15 mouse cellular contexts compared by ENCODE assay signal in genomic region chr4:62997606-62998005, GRCm38 (mm10). TPM values are rescaled to one million over a fixed set of nuclear protein-coding genes. Genes with fewer than 3 reads are reported as not detected.
A peak's percentile ranks its signal among the peaks of the same experiment; 100 is the strongest.
DNase-seq lines count a peak whose midpoint lies in the region; ATAC-seq lines count a peak whose summit lies in the region.
"Had no signal": no experiment of that assay in that cellular context is flagged by ENCODE, and none has a peak within 500 bp of the region (broad histone marks: within the 10 kb centered on the region; RNA-seq: fewer than 3 reads in every experiment).

No protein-coding gene starts in this region.

- H3K9ac ChIP-seq in heart, embryonic 13.5 days: no peak overlapping the region
- no peak overlapping the region for H3K9ac ChIP-seq in kidney, embryonic 16.5 days (replicated peaks; ENCODE audit: low read length)
- H3K9ac ChIP-seq in neural tube, embryonic 13.5 days: no peak overlapping the region
- no peak overlapping the region for H3K9ac ChIP-seq in neural tube, embryonic 15.5 days (replicated peaks)
- no peak overlapping the region for H3K9ac ChIP-seq in limb, embryonic 15.5 days
- H3K9ac ChIP-seq: hindbrain, embryonic 15.5 days had no signal

- H3K4me3 ChIP-seq in heart, embryonic 13.5 days: no peak overlapping the region
- H3K4me3 ChIP-seq in kidney, embryonic 16.5 days (ENCODE audit: low read length): no peak overlapping the region
- H3K4me3 ChIP-seq in neural tube, embryonic 13.5 days: no peak overlapping the region
- H3K4me3 ChIP-seq in neural tube, embryonic 15.5 days (replicated peaks): no peak overlapping the region
- no peak overlapping the region for H3K4me3 ChIP-seq in limb, embryonic 15.5 days
- H3K4me3 ChIP-seq: hindbrain, embryonic 15.5 days had no signal

- H3K9me3 ChIP-seq in heart, embryonic 13.5 days: peaks cover 4% of the 10 kb centered on the region; the same call in 1 of the 2 replicates
- H3K9me3 ChIP-seq in kidney, embryonic 16.5 days (ENCODE audit: low read length): peaks cover 6% of the 10 kb centered on the region; the same call in 1 of the 2 replicates
- no peaks in the 10 kb centered on the region for H3K9me3 ChIP-seq in neural tube, embryonic 13.5 days
- H3K9me3 ChIP-seq in neural tube, embryonic 15.5 days (replicated peaks): no peaks in the 10 kb centered on the region
- H3K9me3 ChIP-seq in limb, embryonic 15.5 days: no peaks in the 10 kb centered on the region
- H3K9me3 ChIP-seq: hindbrain, embryonic 15.5 days had no signal

- no peaks in the 10 kb centered on the region for H3K36me3 ChIP-seq in heart, embryonic 13.5 days
- H3K36me3 ChIP-seq in kidney, embryonic 16.5 days (ENCODE audit: insufficient read depth, low read length): peaks cover 11% of the 10 kb centered on the region; the same call in 1 of the 2 replicates
- peaks cover 6% of the 10 kb centered on the region; the same call in 1 of the 2 replicates for H3K36me3 ChIP-seq in neural tube, embryonic 13.5 days
- no peaks in the 10 kb centered on the region for H3K36me3 ChIP-seq in neural tube, embryonic 15.5 days
- 0 out of 2 replicates have a peak, but pooled peaks cover 4% of the 10 kb centered on the region for H3K36me3 ChIP-seq in limb, embryonic 15.5 days
- H3K36me3 ChIP-seq: hindbrain, embryonic 15.5 days had no signal

- intact Hi-C loops in heart, postnatal 10 days (cut with DNase I): no loop called here

- H3K27ac ChIP-seq in heart, embryonic 13.5 days (replicated peaks): peak overlapping the region; percentile 97
- H3K27ac ChIP-seq in kidney, embryonic 16.5 days (ENCODE audit: low read length): peak overlapping the region; percentile 84
- H3K27ac ChIP-seq in neural tube, embryonic 13.5 days (replicated peaks): peak overlapping the region; percentile 55; the same call in 1 of the 2 replicates
- no peak overlapping the region for H3K27ac ChIP-seq in neural tube, embryonic 15.5 days (replicated peaks)
- peak overlapping the region; percentile 81; the same call in 1 of the 2 replicates for H3K27ac ChIP-seq in limb, embryonic 15.5 days

- DNase-seq in heart, postnatal 10 days: no peak
- no peak for DNase-seq in kidney, postnatal 4 days
- no peak for DNase-seq in cerebellum, postnatal 4 days (ENCODE audit: low spot score in 2 of 2)
- DNase-seq: adrenal gland, adult 2 months; cerebellum, adult 11-12 months; cerebellum, postnatal 36 days; kidney, postnatal 36 days; left cerebral cortex, postnatal 4 days; thymus, postnatal 36 days had no signal

- no peaks in the 10 kb centered on the region for H3K27me3 ChIP-seq in heart, embryonic 13.5 days (replicated peaks)
- no peaks in the 10 kb centered on the region for H3K27me3 ChIP-seq in kidney, embryonic 16.5 days (ENCODE audit: insufficient read depth, low read length)
- no peaks in the 10 kb centered on the region for H3K27me3 ChIP-seq in neural tube, embryonic 13.5 days
- H3K27me3 ChIP-seq in neural tube, embryonic 15.5 days (replicated peaks): no peaks in the 10 kb centered on the region
- H3K27me3 ChIP-seq in limb, embryonic 15.5 days: no peaks in the 10 kb centered on the region
- H3K27me3 ChIP-seq: hindbrain, embryonic 15.5 days had no signal

- H3K4me2 ChIP-seq in heart, embryonic 13.5 days: no peak overlapping the region
- H3K4me2 ChIP-seq in kidney, embryonic 16.5 days (replicated peaks; ENCODE audit: low read depth, low read length): no peak overlapping the region
- H3K4me2 ChIP-seq in neural tube, embryonic 13.5 days: no peak overlapping the region
- no peak overlapping the region for H3K4me2 ChIP-seq in neural tube, embryonic 15.5 days
- H3K4me2 ChIP-seq in limb, embryonic 15.5 days: no peak overlapping the region
- H3K4me2 ChIP-seq: hindbrain, embryonic 15.5 days had no signal

- 82% methylated on average over 6 of the region's 6 CpGs for WGBS in heart, embryonic 13.5 days
- WGBS in kidney, embryonic 16.5 days: 87% methylated on average over 6 of the region's 6 CpGs
- WGBS in neural tube, embryonic 13.5 days: 84% methylated on average over 6 of the region's 6 CpGs
- WGBS in neural tube, embryonic 15.5 days: 91% methylated on average over 6 of the region's 6 CpGs
- 84% methylated on average over 6 of the region's 6 CpGs for WGBS in limb, embryonic 15.5 days

- ATAC-seq in heart, embryonic 13.5 days (ENCODE audit: extremely low read depth, insufficient number of reproducible peaks, low FRiP score, low TSS enrichment): no peak
- no peak for ATAC-seq in kidney, embryonic 16.5 days (ENCODE audit: low FRiP score, low TSS enrichment)
- no peak for ATAC-seq in neural tube, embryonic 13.5 days (ENCODE audit: low read depth)
- no peak for ATAC-seq in neural tube, embryonic 15.5 days (ENCODE audit: low FRiP score)
- no peak for ATAC-seq in limb, embryonic 15.5 days (ENCODE audit: insufficient number of reproducible peaks, low FRiP score, low TSS enrichment, low read depth)

- H3K4me1 ChIP-seq in heart, embryonic 13.5 days: peaks cover 68% of the 10 kb centered on the region
- peaks cover 52% of the 10 kb centered on the region for H3K4me1 ChIP-seq in kidney, embryonic 16.5 days (ENCODE audit: insufficient read depth, low read length)
- peaks cover 40% of the 10 kb centered on the region for H3K4me1 ChIP-seq in neural tube, embryonic 13.5 days (replicated peaks)
- peaks cover 38% of the 10 kb centered on the region for H3K4me1 ChIP-seq in neural tube, embryonic 15.5 days
- peaks cover 38% of the 10 kb centered on the region for H3K4me1 ChIP-seq in limb, embryonic 15.5 days

RNA-seq across cellular contexts. Expression of gene Zfp618, which starts 32.2 kb away (rescaled TPM):
- 11.3 and 11.8 TPM in 2 replicates for polyA plus RNA-seq in heart, embryonic 13.5 days (2015; fragmentation: Nextera tagmentation; extraction: Ambion mirVana)
- total RNA-seq in heart, postnatal 10 days (2021): 1 to 10 TPM; 4.5 to 5.8 TPM
- polyA plus RNA-seq in kidney, embryonic 16.5 days (2015; fragmentation: Nextera tagmentation; extraction: Ambion mirVana): 41.2 and 51.1 TPM in 2 replicates
- 40.8 and 40.9 TPM in 2 replicates for polyA plus RNA-seq in neural tube, embryonic 13.5 days (2015; fragmentation: Nextera tagmentation; extraction: Ambion mirVana)
- polyA plus RNA-seq in neural tube, embryonic 15.5 days (2015; fragmentation: Nextera tagmentation; extraction: Ambion mirVana): 27.6 and 28.1 TPM in 2 replicates
- 26.2 and 32.5 TPM in 2 replicates for polyA plus RNA-seq in limb, embryonic 15.5 days (2015; fragmentation: Nextera tagmentation; extraction: Ambion mirVana)
